Mouse (Mus musculus) neutrophil, adult 5-6 weeks (primary cell): ENCODE results near the gene Tstd2. TPM values are rescaled to one million over a fixed set of nuclear protein-coding genes. Genes with fewer than 3 reads are reported as not detected.

Experiments used
- total RNA-seq: library from RNA; stranded (forward); fragments of 200-1000 nt; gene quantifications from 2 replicates; pipeline ENCODE4 v1.2.3, GENCODE M21; 2017

Tstd2 gene
- total RNA-seq, 1 experiment from 2014 or later = 27.4 TPM

Other genes with a start within 250 kb of the Tstd2 start
- gene Ccdc180, start 248.4 kb downstream of the Tstd2 start, total RNA-seq = 0.47 and 0.86 TPM in 2 replicates
- 45.1 and 53.4 TPM in 2 replicates for gene Tdrd7, start 173.4 kb downstream of the Tstd2 start, total RNA-seq
- gene Tmod1, start 99.8 kb downstream of the Tstd2 start, total RNA-seq = 0.61 and 1.2 TPM in 2 replicates
- gene Ncbp1, start 81 bp downstream of the Tstd2 start, total RNA-seq = 39.9 and 42.0 TPM in 2 replicates
- gene Xpa, start 57.6 kb upstream of the Tstd2 start, total RNA-seq = 62.5 and 81.4 TPM in 2 replicates
- not detected in 2 replicates for gene Foxe1, start 204.9 kb upstream of the Tstd2 start, total RNA-seq